Mouse (Mus musculus) urinary bladder, postnatal 0 days (tissue): Measurements from ENCODE around the gene Pmm2. TPM values are rescaled to one million over a fixed set of nuclear protein-coding genes. Genes with fewer than 3 reads are reported as not detected.

Experiments
- microRNA-seq: library from miRNA; unstranded; fragments of <30 nt; microRNA quantifications from one replicate; pipeline ENCODE4, GENCODE M21; 2016
- polyA plus RNA-seq: library from polyadenylated mRNA; unstranded; fragments of >200 nt; fragmentation: Nextera tagmentation; extraction: Ambion mirVana; gene quantifications from 2 replicates; pipeline ENCODE4 v1.2.1, GENCODE M21; 2015

Gene Pmm2
- 38.1 and 38.3 TPM in 2 replicates for polyA plus RNA-seq

GRCm38 (mm10) chr16:8637217-8638051 is at the start of gene Pmm2, which contains the start of gene Tmem186:
Pmm2 (plus strand) TSS chr16:8637674.
Tmem186 (minus strand) TSS chr16:8637712.

GRCm38 (mm10) chr16:8671551-8672349 is 34.3 kb downstream of the Pmm2 start, which contains the start of gene Carhsp1:
Carhsp1 (minus strand) TSS chr16:8672155.

GRCm38 (mm10) chr16:8680470-8680869 is 43.0 kb downstream of the Pmm2 start, which contains the start of gene Gm5767:
Gm5767 (plus strand) TSS chr16:8680770.

Small RNAs within 50 kb of the gene (microRNA-seq; reads per million reads assigned to microRNA genes)
- gene Gm22137 = not detected

Other genes starting within 250 kb of the Pmm2 start
- 0.15 and 0.23 TPM in 2 replicates for gene Tmem114, start 212.5 kb upstream of the Pmm2 start, polyA plus RNA-seq
- 13.2 and 16.5 TPM in 2 replicates for gene Mettl22, start 166.9 kb upstream of the Pmm2 start, polyA plus RNA-seq
- gene Abat, start 124.2 kb upstream of the Pmm2 start, polyA plus RNA-seq = 7.3 and 10.5 TPM in 2 replicates
- 8.5 and 8.7 TPM in 2 replicates for gene Tmem186, start within 50 bp of the Pmm2 start, polyA plus RNA-seq
- 46.8 TPM in 2 replicates for gene Carhsp1, start 34.5 kb downstream of the Pmm2 start, polyA plus RNA-seq
- gene Gm5767, start 43.1 kb downstream of the Pmm2 start, polyA plus RNA-seq = not detected in 2 replicates
- 12.5 and 13.3 TPM in 2 replicates for gene Usp7, start 154.6 kb downstream of the Pmm2 start, polyA plus RNA-seq
- gene 1810013L24Rik, start 192.4 kb downstream of the Pmm2 start, polyA plus RNA-seq = 16.3 and 17.2 TPM in 2 replicates